Comparison of ENCODE assay signal across 11 mouse cellular contexts in the genomic region with DNA sequence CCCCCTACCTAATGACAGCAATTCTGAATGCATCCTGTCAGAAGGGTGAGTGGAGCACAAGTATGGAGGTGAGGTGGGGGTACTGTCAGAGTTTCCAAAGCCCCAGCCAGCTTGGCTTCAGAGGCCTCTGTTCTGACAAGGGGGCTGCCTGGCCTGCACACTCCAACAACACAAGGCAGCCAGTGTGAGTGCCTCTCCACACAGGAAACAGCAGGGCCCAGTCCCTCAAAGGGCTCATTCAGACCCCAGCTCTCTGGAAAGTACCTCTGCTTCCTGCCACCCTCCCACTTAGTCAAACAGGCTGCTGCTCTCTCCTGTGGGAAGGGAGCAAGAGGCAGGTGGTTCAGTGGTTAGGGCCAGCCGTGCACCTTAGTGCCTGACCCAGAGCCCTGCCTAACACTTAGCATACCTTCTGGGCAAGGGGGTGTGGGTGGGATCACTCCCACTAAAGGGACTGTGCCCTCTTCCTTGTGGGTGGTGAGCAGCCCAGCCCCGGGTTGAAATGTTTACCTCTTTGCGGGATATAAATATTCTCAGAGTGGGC. TPM values are rescaled to one million over a fixed set of nuclear protein-coding genes. Genes with fewer than 3 reads are reported as not detected.
DNase-seq lines count a peak whose midpoint lies in the region; ATAC-seq and TF ChIP-seq lines count a peak whose summit lies in the region.
"Had no signal": no experiment of that assay in that cellular context is flagged by ENCODE, and none has a peak within 500 bp of the region (broad histone marks: within the 10 kb centered on the region; RNA-seq: fewer than 3 reads in every experiment).

No protein-coding gene starts in this region.

- intact Hi-C loops in left cerebral cortex, adult 2 months (cut with DNase I) = no loop called here

- peaks cover 9% of the 10 kb centered on the region for H3K36me3 ChIP-seq in heart, embryonic 16.5 days (ENCODE audit: control insufficient read depth, insufficient read depth)
- no peaks in the 10 kb centered on the region for H3K36me3 ChIP-seq in midbrain, embryonic 16.5 days (ENCODE audit: control insufficient read depth, insufficient read depth, low read length)
- no peaks in the 10 kb centered on the region for H3K36me3 ChIP-seq in midbrain, embryonic 14.5 days (ENCODE audit: control insufficient read depth, insufficient read depth, low read length)
- peaks cover 16% of the 10 kb centered on the region for H3K36me3 ChIP-seq in embryonic facial prominence, embryonic 15.5 days
- no peaks in the 10 kb centered on the region for H3K36me3 ChIP-seq in neural tube, embryonic 15.5 days

- no peak for TF ChIP-seq CTCF in left cerebral cortex, adult 2 months (IDR thresholded peaks at IDR 0.05)

- H3K4me2 ChIP-seq in heart, embryonic 16.5 days (ENCODE audit: low read depth, low read length) = no peak overlapping the region
- H3K4me2 ChIP-seq in midbrain, embryonic 16.5 days (ENCODE audit: low read length) = no peak overlapping the region
- H3K4me2 ChIP-seq in midbrain, embryonic 14.5 days (ENCODE audit: low read length) = no peak overlapping the region
- H3K4me2 ChIP-seq in embryonic facial prominence, embryonic 15.5 days (replicated peaks) = no peak overlapping the region
- H3K4me2 ChIP-seq in neural tube, embryonic 15.5 days = no peak overlapping the region
- H3K4me2 ChIP-seq: forebrain, embryonic 13.5 days had no signal

- DNase-seq in heart, adult 9 months (ENCODE audit: low spot score in 2 of 2) = no peak
- no peak for DNase-seq in midbrain, embryonic 14.5 days
- no peak for DNase-seq in left cerebral cortex, adult 2 months (ENCODE audit: extremely low spot score in 1 of 2, low spot score in 2 of 2)
- DNase-seq: lung, adult 2 months had no signal

- no peak overlapping the region for H3K4me3 ChIP-seq in heart, embryonic 16.5 days (ENCODE audit: low read length)
- no peak overlapping the region for H3K4me3 ChIP-seq in midbrain, embryonic 16.5 days (ENCODE audit: low read depth, low read length)
- H3K4me3 ChIP-seq in midbrain, embryonic 14.5 days (replicated peaks; ENCODE audit: low read depth, low read length) = no peak overlapping the region
- H3K4me3 ChIP-seq in embryonic facial prominence, embryonic 15.5 days (replicated peaks) = no peak overlapping the region
- H3K4me3 ChIP-seq in neural tube, embryonic 15.5 days (replicated peaks) = no peak overlapping the region
- H3K4me3 ChIP-seq in left cerebral cortex, adult 2 months = no peak overlapping the region
- H3K4me3 ChIP-seq: forebrain, embryonic 13.5 days had no signal

- peak overlapping the region; percentile 65 for H3K27ac ChIP-seq in heart, embryonic 16.5 days (ENCODE audit: low read length)
- H3K27ac ChIP-seq in midbrain, embryonic 16.5 days (ENCODE audit: low read length) = 0 out of 2 replicates have a peak overlapping the region, but pooled peaks have one; percentile 4
- no peak overlapping the region for H3K27ac ChIP-seq in midbrain, embryonic 14.5 days (replicated peaks; ENCODE audit: low read depth, low read length)
- H3K27ac ChIP-seq in embryonic facial prominence, embryonic 15.5 days (replicated peaks) = peak overlapping the region; percentile 58
- peak overlapping the region; percentile 48 for H3K27ac ChIP-seq in neural tube, embryonic 15.5 days (replicated peaks)
- no peak overlapping the region for H3K27ac ChIP-seq in left cerebral cortex, adult 2 months
- H3K27ac ChIP-seq: forebrain, embryonic 13.5 days had no signal

- H3K4me1 ChIP-seq in heart, embryonic 16.5 days (ENCODE audit: control insufficient read depth, insufficient read depth, low read length) = peaks cover 34% of the 10 kb centered on the region
- H3K4me1 ChIP-seq in midbrain, embryonic 16.5 days (ENCODE audit: control insufficient read depth, insufficient read depth, low read length) = no peaks in the 10 kb centered on the region
- no peaks in the 10 kb centered on the region for H3K4me1 ChIP-seq in midbrain, embryonic 14.5 days (ENCODE audit: control insufficient read depth, insufficient read depth, low read length)
- peaks cover 52% of the 10 kb centered on the region for H3K4me1 ChIP-seq in embryonic facial prominence, embryonic 15.5 days
- peaks cover 20% of the 10 kb centered on the region for H3K4me1 ChIP-seq in neural tube, embryonic 15.5 days

- H3K9me3 ChIP-seq in heart, embryonic 16.5 days (replicated peaks; ENCODE audit: control insufficient read depth, low read length) = no peaks in the 10 kb centered on the region
- no peaks in the 10 kb centered on the region for H3K9me3 ChIP-seq in midbrain, embryonic 16.5 days (replicated peaks; ENCODE audit: control insufficient read depth, low read length, poor library complexity, severe bottlenecking)
- no peaks in the 10 kb centered on the region for H3K9me3 ChIP-seq in midbrain, embryonic 14.5 days (ENCODE audit: control insufficient read depth, low read length)
- H3K9me3 ChIP-seq in embryonic facial prominence, embryonic 15.5 days (replicated peaks) = no peaks in the 10 kb centered on the region
- H3K9me3 ChIP-seq in neural tube, embryonic 15.5 days (replicated peaks) = no peaks in the 10 kb centered on the region
- H3K9me3 ChIP-seq: forebrain, embryonic 13.5 days had no signal

- WGBS in heart, embryonic 16.5 days = 71% methylated on average over 3 of the region's 3 CpGs
- WGBS in midbrain, embryonic 16.5 days = 83% methylated on average over 3 of the region's 3 CpGs
- WGBS in midbrain, embryonic 14.5 days = 88% methylated on average over 3 of the region's 3 CpGs
- WGBS in embryonic facial prominence, embryonic 15.5 days = 46% methylated on average over 3 of the region's 3 CpGs
- WGBS in neural tube, embryonic 15.5 days = 78% methylated on average over 3 of the region's 3 CpGs

- peak; percentile 15; the same call in 1 of the 2 replicates for ATAC-seq in heart, embryonic 16.5 days (replicated peaks; ENCODE audit: extremely low read depth, insufficient read depth, low FRiP score)
- no peak for ATAC-seq in midbrain, embryonic 16.5 days
- ATAC-seq in midbrain, embryonic 14.5 days (ENCODE audit: low FRiP score, low TSS enrichment) = no peak
- ATAC-seq in embryonic facial prominence, embryonic 15.5 days (ENCODE audit: insufficient number of reproducible peaks, low FRiP score, low TSS enrichment, low read depth) = peak; percentile 20; the same call in 1 of the 2 replicates
- ATAC-seq in neural tube, embryonic 15.5 days (ENCODE audit: low FRiP score) = no peak
- ATAC-seq: forebrain, embryonic 13.5 days had no signal

- 0 out of 2 replicates have a peak overlapping the region, but pooled peaks have one; percentile 21 for H3K9ac ChIP-seq in heart, embryonic 16.5 days (ENCODE audit: low read length)
- H3K9ac ChIP-seq in midbrain, embryonic 16.5 days (ENCODE audit: low read depth, low read length) = no peak overlapping the region
- no peak overlapping the region for H3K9ac ChIP-seq in midbrain, embryonic 14.5 days (replicated peaks; ENCODE audit: low read length)
- H3K9ac ChIP-seq in embryonic facial prominence, embryonic 15.5 days = no peak overlapping the region
- H3K9ac ChIP-seq in neural tube, embryonic 15.5 days (replicated peaks) = no peak overlapping the region
- H3K9ac ChIP-seq: forebrain, embryonic 13.5 days had no signal

- H3K27me3 ChIP-seq in heart, embryonic 16.5 days (ENCODE audit: control insufficient read depth, insufficient read depth, low read length) = no peaks in the 10 kb centered on the region
- H3K27me3 ChIP-seq in midbrain, embryonic 16.5 days (ENCODE audit: control insufficient read depth, insufficient read depth, low read depth, low read length) = no peaks in the 10 kb centered on the region
- no peaks in the 10 kb centered on the region for H3K27me3 ChIP-seq in midbrain, embryonic 14.5 days (ENCODE audit: control insufficient read depth, insufficient read depth, low read length)
- H3K27me3 ChIP-seq in embryonic facial prominence, embryonic 15.5 days = no peaks in the 10 kb centered on the region
- no peaks in the 10 kb centered on the region for H3K27me3 ChIP-seq in neural tube, embryonic 15.5 days (replicated peaks)
- H3K27me3 ChIP-seq: forebrain, embryonic 13.5 days had no signal

RNA-seq across cellular contexts. Expression of a gene that starts 16.8 kb away (rescaled TPM):
- polyA plus RNA-seq in heart, embryonic 16.5 days (2015; fragmentation: Nextera tagmentation; extraction: Ambion mirVana) = 29.3 and 38.6 TPM in 2 replicates
- polyA plus RNA-seq in midbrain, embryonic 16.5 days (2015; fragmentation: Nextera tagmentation; extraction: Ambion mirVana) = 7.3 and 7.8 TPM in 2 replicates
- polyA plus RNA-seq in midbrain, embryonic 14.5 days (2014; fragmentation: Nextera tagmentation; extraction: Ambion mirVana) = 4.1 TPM in 2 replicates
- polyA plus RNA-seq in embryonic facial prominence, embryonic 15.5 days (2015; fragmentation: Nextera tagmentation; extraction: Ambion mirVana) = 31.2 and 34.1 TPM in 2 replicates
- 10.5 and 13.1 TPM in 2 replicates for polyA plus RNA-seq in neural tube, embryonic 15.5 days (2015; fragmentation: Nextera tagmentation; extraction: Ambion mirVana)
- total RNA-seq in left cerebral cortex, adult 2 months (2021) = 10 to 100 TPM; 15.2 to 15.9 TPM
- total RNA-seq: monocyte, adult 5-6 weeks had no signal

RNA-seq across cellular contexts. Expression of a gene that starts 17.1 kb away (rescaled TPM):
- polyA plus RNA-seq in heart, embryonic 16.5 days (2015; fragmentation: Nextera tagmentation; extraction: Ambion mirVana) = 0.22 TPM in 2 replicates
- not detected in 2 replicates for polyA plus RNA-seq in midbrain, embryonic 16.5 days (2015; fragmentation: Nextera tagmentation; extraction: Ambion mirVana)
- not detected in 2 replicates for polyA plus RNA-seq in midbrain, embryonic 14.5 days (2014; fragmentation: Nextera tagmentation; extraction: Ambion mirVana)
- polyA plus RNA-seq in embryonic facial prominence, embryonic 15.5 days (2015; fragmentation: Nextera tagmentation; extraction: Ambion mirVana) = 0.88 and 1.1 TPM in 2 replicates
- polyA plus RNA-seq in neural tube, embryonic 15.5 days (2015; fragmentation: Nextera tagmentation; extraction: Ambion mirVana) = 0.28 and 0.40 TPM in 2 replicates
- total RNA-seq in left cerebral cortex, adult 2 months (2021) = not detected
- total RNA-seq: layer of hippocampus, postnatal 36 days; monocyte, adult 5-6 weeks had no signal
- polyA plus RNA-seq: forebrain, embryonic 13.5 days had no signal

RNA-seq across cellular contexts. Expression of a gene that starts 46.6 kb away (rescaled TPM):
- polyA plus RNA-seq in heart, embryonic 16.5 days (2015; fragmentation: Nextera tagmentation; extraction: Ambion mirVana) = 7.5 and 8.2 TPM in 2 replicates
- polyA plus RNA-seq in midbrain, embryonic 16.5 days (2015; fragmentation: Nextera tagmentation; extraction: Ambion mirVana) = 2.2 and 2.7 TPM in 2 replicates
- polyA plus RNA-seq in midbrain, embryonic 14.5 days (2014; fragmentation: Nextera tagmentation; extraction: Ambion mirVana) = 1.6 and 2.5 TPM in 2 replicates
- 10.3 and 12.2 TPM in 2 replicates for polyA plus RNA-seq in embryonic facial prominence, embryonic 15.5 days (2015; fragmentation: Nextera tagmentation; extraction: Ambion mirVana)
- 2.2 and 3.2 TPM in 2 replicates for polyA plus RNA-seq in neural tube, embryonic 15.5 days (2015; fragmentation: Nextera tagmentation; extraction: Ambion mirVana)
- total RNA-seq in left cerebral cortex, adult 2 months (2021) = 1 to 10 TPM; 5.8 to 7.3 TPM

RNA-seq across cellular contexts. Expression of a gene that starts 55.7 kb away (rescaled TPM):
- 64.6 and 68.7 TPM in 2 replicates for polyA plus RNA-seq in heart, embryonic 16.5 days (2015; fragmentation: Nextera tagmentation; extraction: Ambion mirVana)
- 66.9 and 72.9 TPM in 2 replicates for polyA plus RNA-seq in midbrain, embryonic 16.5 days (2015; fragmentation: Nextera tagmentation; extraction: Ambion mirVana)
- 69.6 and 84.5 TPM in 2 replicates for polyA plus RNA-seq in midbrain, embryonic 14.5 days (2014; fragmentation: Nextera tagmentation; extraction: Ambion mirVana)
- polyA plus RNA-seq in embryonic facial prominence, embryonic 15.5 days (2015; fragmentation: Nextera tagmentation; extraction: Ambion mirVana) = 89.4 and 95.0 TPM in 2 replicates
- polyA plus RNA-seq in neural tube, embryonic 15.5 days (2015; fragmentation: Nextera tagmentation; extraction: Ambion mirVana) = 73.7 and 77.5 TPM in 2 replicates
- 10 to 100 TPM; 49.8 to 50.2 TPM for total RNA-seq in left cerebral cortex, adult 2 months (2021)

Comparison
In these comparisons a context has a peak if more than half of its experiments do, and no peak if none do; other contexts are left out.
1. H3K27ac ChIP-seq: peak in heart, embryonic 16.5 days (single experiment), midbrain, embryonic 16.5 days (single experiment), embryonic facial prominence, embryonic 15.5 days (single experiment) and neural tube, embryonic 15.5 days (single experiment); none in midbrain, embryonic 14.5 days (single experiment) and left cerebral cortex, adult 2 months (single experiment).
2. ATAC-seq: peak in heart, embryonic 16.5 days (single experiment) and embryonic facial prominence, embryonic 15.5 days (single experiment); none in midbrain, embryonic 16.5 days (single experiment), midbrain, embryonic 14.5 days (single experiment) and neural tube, embryonic 15.5 days (single experiment).